Comparison of ENCODE assay signal across 9 mouse cellular contexts in genomic region chr15:102517631-102517975, GRCm38 (mm10). TPM values are rescaled to one million over a fixed set of nuclear protein-coding genes. Genes with fewer than 3 reads are reported as not detected.
A peak's percentile ranks its signal among the peaks of the same experiment; 100 is the strongest.
DNase-seq lines count a peak whose midpoint lies in the region; ATAC-seq and TF ChIP-seq lines count a peak whose summit lies in the region.
"Had no signal": no experiment of that assay in that cellular context is flagged by ENCODE, and none has a peak within 500 bp of the region (broad histone marks: within the 10 kb centered on the region; RNA-seq: fewer than 3 reads in every experiment).

No protein-coding gene starts in this region.

- H3K9ac ChIP-seq in heart, embryonic 12.5 days: peak overlapping the region; percentile 73
- peak overlapping the region; percentile 84 for H3K9ac ChIP-seq in forebrain, embryonic 15.5 days (replicated peaks)
- H3K9ac ChIP-seq in liver, embryonic 16.5 days (ENCODE audit: low read depth, low read length): peak overlapping the region; percentile 69

- H3K36me3 ChIP-seq in heart, embryonic 12.5 days: peaks cover 22% of the 10 kb centered on the region
- H3K36me3 ChIP-seq in E14TG2a.4 (ENCODE audit: insufficient read depth, low read length): peaks cover 33% of the 10 kb centered on the region
- H3K36me3 ChIP-seq in forebrain, embryonic 15.5 days: peaks cover 19% of the 10 kb centered on the region; the same call in 1 of the 2 replicates
- peaks cover 6% of the 10 kb centered on the region; the same call in 1 of the 2 replicates for H3K36me3 ChIP-seq in liver, embryonic 16.5 days (ENCODE audit: control insufficient read depth, insufficient read depth)

- peak overlapping the region; percentile 76 for H3K27ac ChIP-seq in heart, embryonic 12.5 days (ENCODE audit: poor library complexity, severe bottlenecking)
- H3K27ac ChIP-seq in forebrain, embryonic 15.5 days (replicated peaks): peak overlapping the region; percentile 100
- peak overlapping the region; percentile 76 for H3K27ac ChIP-seq in liver, embryonic 16.5 days (ENCODE audit: low read length)

- TF ChIP-seq CTCF in E14TG2a.4 (conservative IDR thresholded peaks at IDR 0.05; ENCODE audit: low read length): no peak

- no peaks in the 10 kb centered on the region for H3K9me3 ChIP-seq in heart, embryonic 12.5 days (replicated peaks)
- H3K9me3 ChIP-seq in E14TG2a.4 (ENCODE audit: low read length): no peaks in the 10 kb centered on the region
- H3K9me3 ChIP-seq in forebrain, embryonic 15.5 days: no peaks in the 10 kb centered on the region
- no peaks in the 10 kb centered on the region for H3K9me3 ChIP-seq in liver, embryonic 16.5 days (replicated peaks; ENCODE audit: control insufficient read depth, low read length)

- peak overlapping the region; percentile 88 for H3K4me2 ChIP-seq in heart, embryonic 12.5 days
- H3K4me2 ChIP-seq in forebrain, embryonic 15.5 days (replicated peaks): peak overlapping the region; percentile 85
- H3K4me2 ChIP-seq in liver, embryonic 16.5 days (ENCODE audit: low read depth, low read length): peak overlapping the region; percentile 98

- WGBS in heart, embryonic 12.5 days: under 1% methylated on average over 10 of the region's 10 CpGs
- under 1% methylated on average over 10 of the region's 10 CpGs for WGBS in forebrain, embryonic 15.5 days
- WGBS in liver, embryonic 16.5 days (ENCODE audit: insufficient replicate concordance): 0% methylated on average over 10 of the region's 10 CpGs

- peak overlapping the region; percentile 66 for H3K4me3 ChIP-seq in heart, embryonic 12.5 days
- peak overlapping the region; percentile 86 for H3K4me3 ChIP-seq in E14TG2a.4 (replicated peaks; ENCODE audit: low read length)
- H3K4me3 ChIP-seq in forebrain, embryonic 15.5 days: peak overlapping the region; percentile 76
- peak overlapping the region; percentile 78 for H3K4me3 ChIP-seq in liver, embryonic 16.5 days (ENCODE audit: low read depth, low read length)

- ATAC-seq in heart, embryonic 12.5 days (ENCODE audit: insufficient number of reproducible peaks, low FRiP score): no peak
- no peak for ATAC-seq in forebrain, embryonic 15.5 days (replicated peaks)
- no peak for ATAC-seq in liver, embryonic 16.5 days (ENCODE audit: low read depth)

- peaks cover 34% of the 10 kb centered on the region for H3K4me1 ChIP-seq in heart, embryonic 12.5 days (replicated peaks)
- peaks cover 62% of the 10 kb centered on the region for H3K4me1 ChIP-seq in E14TG2a.4 (replicated peaks; ENCODE audit: low read depth, low read length)
- peaks cover 44% of the 10 kb centered on the region for H3K4me1 ChIP-seq in forebrain, embryonic 15.5 days
- H3K4me1 ChIP-seq in liver, embryonic 16.5 days (ENCODE audit: control insufficient read depth, low read depth, low read length): peaks cover 29% of the 10 kb centered on the region

- DNase-seq in heart, postnatal 4 days: no peak
- DNase-seq in adrenal gland, postnatal 14 days: no peak
- no peak for DNase-seq in urinary bladder, adult 2 months (ENCODE audit: low spot score)
- DNase-seq in cerebellum, postnatal 10 days: no peak

- no peaks in the 10 kb centered on the region for H3K27me3 ChIP-seq in heart, embryonic 12.5 days (replicated peaks)
- H3K27me3 ChIP-seq in E14TG2a.4 (ENCODE audit: insufficient read depth, low read length): no peaks in the 10 kb centered on the region
- no peaks in the 10 kb centered on the region for H3K27me3 ChIP-seq in forebrain, embryonic 15.5 days
- peaks cover 3% of the 10 kb centered on the region; the same call in 1 of the 2 replicates for H3K27me3 ChIP-seq in liver, embryonic 16.5 days (ENCODE audit: control insufficient read depth, insufficient read depth, low read depth, low read length)

RNA-seq across cellular contexts. Expression of gene Tarbp2, which starts 0.4 kb away (rescaled TPM):
- 100 and 104 TPM in 2 replicates for polyA plus RNA-seq in heart, embryonic 12.5 days (2016; fragmentation: Nextera tagmentation; extraction: Ambion mirVana)
- total RNA-seq in heart, postnatal 4 days (2021): 10 to 100 TPM; 58.6 to 58.9 TPM
- 102 and 103 TPM in 2 replicates for polyA plus RNA-seq in forebrain, embryonic 15.5 days (2015; fragmentation: Nextera tagmentation; extraction: Ambion mirVana)
- 34.6 and 37.0 TPM in 2 replicates for polyA plus RNA-seq in liver, embryonic 16.5 days (2015; fragmentation: Nextera tagmentation; extraction: Ambion mirVana)
- 34.2 and 35.0 TPM in 2 replicates for total RNA-seq in adrenal gland, postnatal 14 days (2021)
- polyA plus RNA-seq in urinary bladder, adult 2 months (2012; rRNA removed): 55.0 and 72.5 TPM in 2 replicates

RNA-seq across cellular contexts. Expression of gene Map3k12, which starts 0.7 kb away (rescaled TPM):
- 14.7 and 17.3 TPM in 2 replicates for polyA plus RNA-seq in heart, embryonic 12.5 days (2016; fragmentation: Nextera tagmentation; extraction: Ambion mirVana)
- total RNA-seq in heart, postnatal 4 days (2021): 1 to 10 TPM; 5.4 to 6.1 TPM
- 55.3 and 55.9 TPM in 2 replicates for polyA plus RNA-seq in forebrain, embryonic 15.5 days (2015; fragmentation: Nextera tagmentation; extraction: Ambion mirVana)
- 1.4 and 2.0 TPM in 2 replicates for polyA plus RNA-seq in liver, embryonic 16.5 days (2015; fragmentation: Nextera tagmentation; extraction: Ambion mirVana)
- 8.2 and 9.4 TPM in 2 replicates for total RNA-seq in adrenal gland, postnatal 14 days (2021)
- polyA plus RNA-seq in urinary bladder, adult 2 months (2012; rRNA removed): 13.1 and 13.7 TPM in 2 replicates

RNA-seq across cellular contexts. Expression of gene Npff, which starts 7.1 kb away (rescaled TPM):
- polyA plus RNA-seq in heart, embryonic 12.5 days (2016; fragmentation: Nextera tagmentation; extraction: Ambion mirVana): 2.2 and 2.8 TPM in 2 replicates
- total RNA-seq in heart, postnatal 4 days (2021): 1 to 10 TPM; 2.6 to 3.0 TPM
- 2.4 and 2.5 TPM in 2 replicates for polyA plus RNA-seq in forebrain, embryonic 15.5 days (2015; fragmentation: Nextera tagmentation; extraction: Ambion mirVana)
- 0.46 and 0.57 TPM in 2 replicates for polyA plus RNA-seq in liver, embryonic 16.5 days (2015; fragmentation: Nextera tagmentation; extraction: Ambion mirVana)
- total RNA-seq in adrenal gland, postnatal 14 days (2021): 4.1 and 4.8 TPM in 2 replicates
- polyA plus RNA-seq in urinary bladder, adult 2 months (2012; rRNA removed): 8.1 and 8.2 TPM in 2 replicates

RNA-seq across cellular contexts. Expression of gene Gm10337, which starts 14.1 kb away (rescaled TPM):
- not detected in 2 replicates for polyA plus RNA-seq in heart, embryonic 12.5 days (2016; fragmentation: Nextera tagmentation; extraction: Ambion mirVana)
- 1 to 10 TPM in 1 of 2 experiments, not detected in 1; 7.3 TPM for total RNA-seq in heart, postnatal 4 days (2021)
- 6.0 and 6.1 TPM in 2 replicates for polyA plus RNA-seq in forebrain, embryonic 15.5 days (2015; fragmentation: Nextera tagmentation; extraction: Ambion mirVana)
- not detected in 2 replicates for polyA plus RNA-seq in liver, embryonic 16.5 days (2015; fragmentation: Nextera tagmentation; extraction: Ambion mirVana)
- not detected in 2 replicates for total RNA-seq in adrenal gland, postnatal 14 days (2021)
- polyA plus RNA-seq in urinary bladder, adult 2 months (2012; rRNA removed): not detected in 2 replicates
- total RNA-seq: common myeloid progenitor, adult 5-6 weeks had no signal

RNA-seq across cellular contexts. Expression of gene Pcbp2, which starts 47.3 kb away (rescaled TPM):
- polyA plus RNA-seq in heart, embryonic 12.5 days (2016; fragmentation: Nextera tagmentation; extraction: Ambion mirVana): 134 and 142 TPM in 2 replicates
- 100 to 1,000 TPM; 703 to 721 TPM for total RNA-seq in heart, postnatal 4 days (2021)
- polyA plus RNA-seq in forebrain, embryonic 15.5 days (2015; fragmentation: Nextera tagmentation; extraction: Ambion mirVana): 155 and 161 TPM in 2 replicates
- polyA plus RNA-seq in liver, embryonic 16.5 days (2015; fragmentation: Nextera tagmentation; extraction: Ambion mirVana): 64.7 and 67.7 TPM in 2 replicates
- total RNA-seq in adrenal gland, postnatal 14 days (2021): 726 and 812 TPM in 2 replicates
- 328 and 432 TPM in 2 replicates for polyA plus RNA-seq in urinary bladder, adult 2 months (2012; rRNA removed)
